Mouse (Mus musculus) megakaryocyte, embryonic 14.5 days (primary cell): ENCODE data around the gene Olfr750. TPM values are rescaled to one million over a fixed set of nuclear protein-coding genes. Genes with fewer than 3 reads are reported as not detected.

Experiments used
- H3K27me3 ChIP-seq: replicated peaks from 2 replicates; pipeline ENCODE3; 2012; ENCODE audit warnings: inconsistent platforms
- H3K36me3 ChIP-seq: replicated peaks from 2 replicates; pipeline ENCODE3; 2012; ENCODE audit warnings: low read length, inconsistent platforms, mixed read lengths
- H3K4me1 ChIP-seq: 2 replicates; pipeline ENCODE4 v1.6.1; 2012; ENCODE audit warnings: inconsistent platforms
- H3K4me3 ChIP-seq: replicated peaks from 2 replicates; pipeline ENCODE3; 2012; ENCODE audit warnings: moderate library complexity, mild to moderate bottlenecking, inconsistent platforms
- H3K9me3 ChIP-seq: 2 replicates; pipeline ENCODE4 v1.6.1; 2012; ENCODE audit warnings: inconsistent platforms
- FLI1 ChIP-seq: IDR thresholded peaks from 2 replicates; pipeline ENCODE4 v1.6.1; 2012; ENCODE audit warnings: low read length, inconsistent platforms, mixed read lengths
- GATA1 ChIP-seq: IDR thresholded peaks from 3 replicates; pipeline ENCODE4 v1.6.1; 2012; ENCODE audit warnings: mixed read lengths, low read length, inconsistent platforms, borderline replicate concordance
- polyA plus RNA-seq: library from polyadenylated mRNA; stranded (reverse); fragments of >175 nt; gene quantifications from 2 replicates; pipeline ENCODE4 v1.2.3, GENCODE M21; 2012; ENCODE audit warnings: low replicate concordance; ENCODE audit not compliant: insufficient read depth

Olfr750 gene
- polyA plus RNA-seq, 1 experiment: not detected

- peaks cover 7% of the 10 kb centered on the region for H3K27me3 ChIP-seq
- no peaks in the 10 kb centered on the region for H3K9me3 ChIP-seq
- peaks cover 47% of the 10 kb centered on the region for H3K4me1 ChIP-seq
- TF ChIP-seq GATA1 (peak; percentile 49; the same call in 1 of the 3 replicates), FLI1 (no peak)
- H3K4me3 ChIP-seq: peak overlapping the region; percentile 96
- H3K36me3 ChIP-seq: no peaks in the 10 kb centered on the region
Observed at GRCm38 (mm10) chr14:51088970-51089673, 14.9 kb upstream of the Olfr750 start.

GRCm38 (mm10) chr14:51088166-51088969, 14.1 kb upstream of the Olfr750 start:
- Histone ChIP-seq H3K36me3 (no peaks in the 10 kb centered on the region), H3K4me1 (peaks cover 47% of the 10 kb centered on the region), H3K27me3 (peaks cover 15% of the 10 kb centered on the region), H3K4me3 (peak overlapping the region; percentile 96), H3K9me3 (no peaks in the 10 kb centered on the region)
- TF ChIP-seq FLI1: no peak
- TF ChIP-seq GATA1: no peak

GRCm38 (mm10) chr14:51087762-51088161, 13.5 kb upstream of the Olfr750 start:
- H3K36me3 ChIP-seq: no peaks in the 10 kb centered on the region
- H3K4me3 ChIP-seq: peak overlapping the region; percentile 96
- TF ChIP-seq FLI1 (no peak), GATA1 (no peak)
- H3K9me3 ChIP-seq: no peaks in the 10 kb centered on the region
- peaks cover 19% of the 10 kb centered on the region for H3K27me3 ChIP-seq
- H3K4me1 ChIP-seq: peaks cover 53% of the 10 kb centered on the region

- Histone ChIP-seq H3K4me1 (peaks cover 48% of the 10 kb centered on the region), H3K27me3 (peaks cover 33% of the 10 kb centered on the region), H3K4me3 (no peak overlapping the region), H3K36me3 (no peaks in the 10 kb centered on the region), H3K9me3 (no peaks in the 10 kb centered on the region)
- no peak for TF ChIP-seq GATA1
- no peak for TF ChIP-seq FLI1
Observed at GRCm38 (mm10) chr14:51085911-51086310, 11.7 kb upstream of the Olfr750 start.

DNA sequence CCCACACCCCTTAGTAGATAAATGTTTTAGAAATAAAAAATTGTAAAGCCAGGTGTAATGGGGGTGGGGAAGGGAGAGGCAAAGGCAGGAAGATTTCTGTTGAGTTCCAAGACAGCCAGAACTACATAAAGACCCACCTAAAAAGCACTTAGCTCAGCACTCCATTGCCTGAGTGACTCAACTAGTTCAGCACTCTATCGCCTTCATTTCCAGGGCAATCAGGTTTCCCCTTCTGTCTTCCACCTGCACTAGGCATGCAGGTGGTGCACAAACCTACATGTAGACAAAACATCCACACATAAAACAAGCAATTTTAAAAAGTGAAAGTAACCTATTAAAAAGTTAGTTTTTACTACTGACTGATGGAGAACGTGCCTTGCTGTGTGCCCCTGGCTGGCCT, 10.9 kb upstream of the Olfr750 start:
- Histone ChIP-seq H3K27me3 (peaks cover 40% of the 10 kb centered on the region), H3K4me1 (peaks cover 43% of the 10 kb centered on the region), H3K9me3 (no peaks in the 10 kb centered on the region), H3K36me3 (no peaks in the 10 kb centered on the region), H3K4me3 (peak overlapping the region; percentile 30)
- TF ChIP-seq GATA1: no peak
- no peak for TF ChIP-seq FLI1

- Histone ChIP-seq H3K27me3 (peaks cover 50% of the 10 kb centered on the region), H3K4me1 (peaks cover 40% of the 10 kb centered on the region), H3K4me3 (peak overlapping the region; percentile 91), H3K9me3 (no peaks in the 10 kb centered on the region), H3K36me3 (no peaks in the 10 kb centered on the region)
- TF ChIP-seq GATA1: no peak
- no peak for TF ChIP-seq FLI1
Observed at GRCm38 (mm10) chr14:51083805-51084204, 9.6 kb upstream of the Olfr750 start.

GRCm38 (mm10) chr14:51082599-51083581, 8.7 kb upstream of the Olfr750 start:
- Histone ChIP-seq H3K27me3 (peaks cover 54% of the 10 kb centered on the region), H3K4me1 (peaks cover 34% of the 10 kb centered on the region), H3K4me3 (peak overlapping the region; percentile 91), H3K9me3 (no peaks in the 10 kb centered on the region), H3K36me3 (no peaks in the 10 kb centered on the region)
- TF ChIP-seq FLI1 (no peak), GATA1 (no peak)

- TF ChIP-seq FLI1: no peak
- no peak for TF ChIP-seq GATA1
- no peaks in the 10 kb centered on the region for H3K9me3 ChIP-seq
- H3K4me3 ChIP-seq: no peak overlapping the region
- peaks cover 32% of the 10 kb centered on the region for H3K4me1 ChIP-seq
- no peaks in the 10 kb centered on the region for H3K36me3 ChIP-seq
- peaks cover 54% of the 10 kb centered on the region for H3K27me3 ChIP-seq
Observed at GRCm38 (mm10) chr14:51081035-51081434, 6.8 kb upstream of the Olfr750 start.

GRCm38 (mm10) chr14:51079180-51079579, 4.9 kb upstream of the Olfr750 start:
- Histone ChIP-seq H3K27me3 (peaks cover 56% of the 10 kb centered on the region), H3K36me3 (no peaks in the 10 kb centered on the region), H3K9me3 (no peaks in the 10 kb centered on the region), H3K4me1 (peaks cover 20% of the 10 kb centered on the region), H3K4me3 (no peak overlapping the region)
- no peak for TF ChIP-seq FLI1
- no peak for TF ChIP-seq GATA1

DNA sequence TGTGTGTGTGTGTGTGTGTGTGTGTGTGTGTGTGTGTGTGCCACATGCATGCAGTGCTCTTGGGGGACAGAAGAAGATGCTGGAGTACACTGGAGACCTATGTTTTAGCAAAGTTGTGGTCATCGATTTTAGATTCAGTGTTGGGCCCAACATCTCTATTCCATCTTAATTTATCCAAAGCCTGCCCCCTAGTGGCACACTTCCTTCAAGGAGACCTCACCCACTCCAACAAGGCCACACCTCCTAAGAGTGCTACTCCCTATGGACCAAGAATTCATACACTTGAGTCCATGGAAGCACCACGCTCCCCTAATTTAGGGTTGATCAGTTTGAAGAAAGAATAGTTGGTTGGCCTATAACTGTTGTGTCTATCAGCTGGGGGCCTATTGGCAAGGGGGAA, 4.6 kb downstream of the Olfr750 start:
- H3K4me3 ChIP-seq: no peak overlapping the region
- no peaks in the 10 kb centered on the region for H3K9me3 ChIP-seq
- peaks cover 23% of the 10 kb centered on the region for H3K4me1 ChIP-seq
- H3K27me3 ChIP-seq: peaks cover 28% of the 10 kb centered on the region
- TF ChIP-seq GATA1 (no peak), FLI1 (no peak)
- no peaks in the 10 kb centered on the region for H3K36me3 ChIP-seq
